Mouse (Mus musculus) layer of hippocampus, postnatal 25 days (tissue): ENCODE data around the gene Whrn. TPM values are rescaled to one million over a fixed set of nuclear protein-coding genes. Genes with fewer than 3 reads are reported as not detected.

Source experiments
- DNase-seq, 2 experiments: peaks; one replicate each; pipeline ENCODE4 v3.0.0; 2022; ENCODE audit warnings: mixed read lengths in 2 of 2, low spot score in 1 of 2; ENCODE audit errors: extremely low spot score in 1 of 2
- total RNA-seq, 2 experiments: library from RNA; stranded (reverse); gene quantifications; 2 replicates each; pipeline ENCODE4 v1.2.3; 2021

Whrn gene
- total RNA-seq, result 10 to 100 TPM; 17.7 to 27.3 TPM

DNA sequence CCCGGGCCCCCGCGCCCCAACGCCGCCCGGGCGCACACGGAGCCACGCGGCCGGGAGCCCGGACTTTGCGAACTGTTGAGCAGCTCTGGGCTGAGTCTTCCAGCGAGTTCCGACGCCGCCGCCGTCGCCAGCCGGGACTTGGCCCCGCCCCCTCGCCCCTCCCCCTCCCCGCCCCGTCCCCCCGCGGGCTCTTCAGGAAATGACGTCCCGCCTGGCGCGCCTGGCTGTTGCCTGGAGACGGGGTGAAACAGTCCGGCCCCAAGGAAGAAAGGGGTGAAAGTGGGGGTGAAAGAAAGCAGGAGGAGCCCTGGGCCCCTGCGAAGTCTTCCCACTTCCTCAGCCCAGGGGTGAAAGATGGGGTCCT lies at the start of gene Whrn:
Gene Whrn, minus strand, starts transcription at position 77 of the 364 bp plus-strand sequence.
- DNase-seq, result peak; percentile 35 to 55

DNA sequence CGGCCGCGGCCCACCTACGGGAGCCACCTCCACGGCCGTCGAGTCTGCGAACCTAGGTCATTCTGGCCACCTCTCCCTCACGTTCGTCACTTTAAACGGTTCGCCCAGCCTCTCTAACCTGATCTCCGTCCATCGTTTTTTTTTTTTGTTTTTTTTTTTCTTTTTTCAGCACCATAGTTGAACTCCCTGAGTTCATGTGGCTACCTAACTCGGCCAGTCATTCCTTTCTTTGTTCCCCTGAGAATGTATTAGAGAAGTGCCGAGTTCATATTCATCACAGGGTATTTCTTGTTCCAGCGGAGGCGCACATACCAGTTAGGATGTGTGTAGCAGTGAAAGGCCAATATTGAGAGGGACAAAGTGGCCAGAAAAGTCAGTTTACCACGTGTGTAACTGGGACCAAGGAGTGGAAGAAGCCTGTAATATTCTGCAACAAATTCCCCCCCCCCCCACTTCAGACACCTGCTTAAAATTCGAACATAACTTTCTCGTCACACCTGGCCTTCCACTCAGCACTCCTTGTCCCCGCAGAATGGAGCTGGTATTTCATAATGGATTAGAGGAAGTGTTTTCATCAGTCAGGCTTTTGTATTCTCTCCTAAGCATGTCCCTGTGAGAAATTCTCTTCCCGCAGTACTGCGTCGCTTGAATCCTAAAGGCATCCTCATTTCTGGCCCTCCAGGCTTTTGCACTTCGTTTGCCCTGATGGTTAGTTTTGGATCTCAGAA lies 49.6 kb upstream of the Whrn start:
- DNase-seq, result no peak

GRCm38 (mm10) chr4:63544494-63545230 lies 48.9 kb upstream of the Whrn start, which contains the start of gene Atp6v1g1:
Gene Atp6v1g1, plus strand, starts transcription at chr4:63544772.
- DNase-seq, result peak; percentile 83 to 85

DNA sequence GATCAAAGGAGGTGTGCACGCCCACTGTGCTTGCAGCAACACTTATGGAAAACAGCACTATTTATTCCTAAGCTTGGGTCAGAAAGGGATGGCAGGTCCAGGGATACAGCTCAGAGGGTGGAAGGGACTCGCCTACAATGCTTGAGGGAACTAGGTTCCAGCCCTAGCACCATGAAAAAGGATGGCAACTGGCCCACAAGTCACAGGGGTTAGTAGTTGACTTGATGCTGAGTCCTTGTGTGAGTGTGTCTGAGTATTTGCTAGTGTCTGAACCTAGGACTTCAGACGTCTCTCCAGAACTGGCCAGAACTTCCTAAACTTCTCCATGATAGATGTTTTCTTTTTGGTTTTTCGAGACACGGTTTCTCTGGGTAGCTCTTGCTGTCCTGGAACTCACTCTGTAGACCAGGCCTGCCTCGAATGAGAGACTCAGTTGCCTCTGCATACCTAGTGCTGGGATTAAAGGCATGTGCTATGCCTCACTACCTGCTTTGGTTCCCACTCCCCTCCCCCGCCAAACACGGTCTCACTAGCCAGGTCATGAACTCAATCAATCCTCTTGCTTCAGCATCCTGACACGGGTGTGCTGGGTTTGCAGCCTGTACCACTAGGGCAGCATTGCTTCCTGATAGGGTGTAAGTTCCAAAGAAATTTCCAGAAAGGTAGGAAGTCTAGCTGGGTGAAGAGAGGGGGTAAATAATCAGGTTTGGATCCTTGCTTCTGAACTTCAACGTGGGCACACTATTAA lies 48.1 kb upstream of the Whrn start:
- DNase-seq, result peak in 1 of 2 experiments; percentile 32

GRCm38 (mm10) chr4:63542209-63542608 lies 46.4 kb upstream of the Whrn start:
- DNase-seq, result no peak

DNA sequence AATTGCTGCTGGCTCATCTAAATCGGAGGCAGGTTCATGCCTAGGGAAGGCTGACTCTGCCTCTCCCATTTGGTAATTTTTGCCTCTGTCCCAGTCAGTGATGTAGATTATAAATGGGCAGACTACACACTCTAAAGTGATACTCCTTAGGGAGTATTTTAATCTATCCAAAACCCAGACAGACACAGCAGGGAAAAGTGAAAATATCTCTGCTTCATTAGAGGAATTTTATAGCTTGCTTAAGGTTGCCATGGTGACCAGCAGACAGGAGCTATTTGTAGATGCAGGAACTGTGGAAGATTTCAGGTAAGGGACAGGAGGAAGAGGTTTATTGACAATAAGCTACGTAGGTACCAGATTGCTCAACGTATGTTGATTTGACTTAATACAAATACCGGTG lies 41.8 kb upstream of the Whrn start:
- DNase-seq, result no peak

GRCm38 (mm10) chr4:63530409-63530808 lies 34.6 kb upstream of the Whrn start:
- no peak for DNase-seq

GRCm38 (mm10) chr4:63528946-63529345 lies 33.2 kb upstream of the Whrn start:
- peak in 1 of 2 experiments; percentile 25 for DNase-seq

- DNase-seq, result no peak
Measured at GRCm38 (mm10) chr4:63525514-63525913, 29.7 kb upstream of the Whrn start.

GRCm38 (mm10) chr4:63521813-63522419 lies 26.1 kb upstream of the Whrn start:
- no peak for DNase-seq

DNA sequence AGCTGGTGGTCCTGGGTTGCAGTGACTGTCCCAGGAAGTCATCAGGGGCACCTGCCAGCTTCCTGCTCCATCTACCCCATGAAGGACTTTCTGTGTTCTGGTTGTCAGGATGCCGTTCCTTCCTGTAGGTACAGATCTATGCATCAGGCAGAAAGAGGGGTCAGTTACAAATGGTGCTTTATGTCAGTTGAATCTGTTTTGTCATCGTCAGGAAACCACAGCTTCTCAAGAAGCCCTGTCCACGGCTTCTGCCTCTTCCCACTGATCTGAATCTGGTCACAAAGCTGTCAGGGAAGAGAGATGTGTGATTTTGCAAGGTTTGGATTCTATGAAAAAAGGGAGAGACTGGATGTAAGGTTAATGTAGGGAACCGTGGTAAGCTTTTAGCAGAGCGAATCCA lies 19.2 kb upstream of the Whrn start:
- DNase-seq, result no peak

DNA sequence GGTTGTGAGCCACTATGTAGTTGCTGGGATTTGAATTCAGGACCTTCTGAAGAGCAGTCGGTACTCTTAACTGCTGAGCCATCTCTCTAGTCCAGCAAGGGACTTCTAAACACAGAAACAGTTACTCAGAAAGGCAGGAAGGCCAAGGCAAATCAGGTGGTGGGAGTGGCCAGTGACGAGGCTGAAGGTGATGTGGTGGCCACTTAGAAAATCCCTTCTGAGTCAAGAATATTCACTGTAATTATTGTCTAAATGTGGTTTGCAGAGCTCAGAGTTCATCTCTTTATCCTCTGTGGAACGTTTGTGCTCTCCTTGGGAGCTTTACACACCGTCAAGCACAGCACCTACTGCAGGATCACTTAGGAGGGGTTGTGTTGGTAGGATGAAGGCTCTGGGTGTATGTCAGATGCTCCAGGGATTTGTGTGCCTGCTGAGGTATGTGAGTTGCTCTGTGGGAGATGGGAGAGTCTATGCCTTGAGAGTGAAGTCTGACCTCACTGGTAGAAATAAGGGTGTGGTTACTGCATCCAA lies 18.7 kb upstream of the Whrn start:
- DNase-seq, result no peak

DNA sequence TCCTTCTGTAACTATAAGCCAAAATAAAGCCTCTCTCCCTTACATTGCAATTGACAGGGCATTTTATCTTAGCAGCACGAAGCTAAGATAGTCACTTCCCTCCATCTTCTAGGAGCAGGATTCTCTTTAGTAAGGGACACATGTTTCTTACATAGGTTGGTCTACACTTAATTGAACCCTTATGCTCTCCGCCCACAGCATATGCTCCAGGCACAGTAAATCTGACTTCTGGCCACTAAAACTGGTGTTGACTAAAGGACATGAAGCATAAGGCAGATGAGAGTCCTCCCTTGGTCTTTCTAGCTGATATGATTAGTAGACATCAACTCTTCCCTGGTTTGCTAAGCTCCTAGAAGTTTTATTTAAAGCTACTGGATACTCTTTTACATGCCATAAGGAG lies 17.1 kb upstream of the Whrn start:
- DNase-seq, result no peak

DNA sequence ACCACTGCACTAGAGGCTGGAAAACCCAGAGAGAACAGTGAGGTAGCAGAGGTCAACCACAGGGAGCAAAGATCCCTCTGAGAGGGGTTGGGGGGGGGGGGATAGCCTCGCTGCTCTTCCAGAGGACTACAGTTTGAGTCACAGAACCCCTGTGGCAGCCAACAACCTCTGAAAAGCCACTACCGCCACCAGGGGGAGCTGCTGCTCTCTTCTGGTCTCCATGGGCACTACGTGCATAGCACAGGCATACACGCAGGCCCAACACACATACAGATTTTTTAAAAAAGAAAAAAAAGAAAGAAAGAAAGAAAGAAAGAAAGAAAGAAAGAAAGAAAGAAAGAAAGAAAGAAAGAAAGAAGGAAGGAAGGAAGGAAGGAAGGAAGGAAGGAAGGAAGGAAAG lies 12.4 kb upstream of the Whrn start:
- DNase-seq, result peak; percentile 54 to 82

DNA sequence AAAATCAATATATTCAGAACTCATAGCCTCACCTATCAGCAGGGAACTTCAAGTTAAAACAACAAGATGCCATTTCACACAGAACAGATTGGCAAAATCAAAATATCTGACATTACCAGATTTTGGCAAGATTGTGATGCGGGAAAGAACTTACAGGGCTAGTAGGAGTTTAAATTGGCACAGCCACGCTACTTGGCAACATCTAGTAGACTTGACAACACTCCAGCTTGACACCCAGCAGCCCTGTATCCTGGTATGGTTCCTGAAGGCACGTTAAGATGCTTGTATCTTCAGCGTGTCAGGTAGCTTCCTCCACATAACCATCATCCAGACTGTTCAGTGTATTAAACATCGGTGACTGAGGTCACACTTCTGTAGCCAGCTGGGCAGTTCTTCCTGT lies 11.7 kb upstream of the Whrn start:
- no peak for DNase-seq

GRCm38 (mm10) chr4:63503949-63504348 lies 8.2 kb upstream of the Whrn start:
- DNase-seq, result no peak

DNA sequence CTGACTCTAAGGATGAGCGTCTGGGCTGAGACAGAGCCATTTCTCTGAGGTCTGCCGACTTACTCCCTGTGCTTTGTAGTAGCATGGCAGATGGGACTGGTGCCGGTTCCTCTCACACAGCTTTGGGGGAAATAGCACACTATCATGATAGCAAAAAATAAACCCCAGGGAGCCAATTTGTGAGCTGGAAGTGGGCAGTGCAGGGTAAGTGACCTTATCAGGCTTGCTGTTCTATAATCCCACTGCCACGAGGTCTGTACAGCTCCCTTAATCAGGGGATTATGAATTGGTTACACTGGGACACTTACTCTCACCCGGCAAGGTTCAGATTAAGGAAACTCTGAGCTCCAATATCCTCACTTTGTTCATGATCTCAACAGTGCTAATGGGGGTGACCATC lies 5.3 kb upstream of the Whrn start:
- no peak for DNase-seq

- DNase-seq, result no peak
Measured at GRCm38 (mm10) chr4:63498346-63498745, 2.6 kb upstream of the Whrn start.

GRCm38 (mm10) chr4:63496312-63496711 lies 521 bp upstream of the Whrn start:
- no peak for DNase-seq
